ENCODE assay signal across 8 mouse cellular contexts in genomic region chr6:34875268-34875761, GRCm38 (mm10). TPM values are rescaled to one million over a fixed set of nuclear protein-coding genes. Genes with fewer than 3 reads are reported as not detected.
DNase-seq lines count a peak whose midpoint lies in the region; ATAC-seq and TF ChIP-seq lines count a peak whose summit lies in the region.
"Had no signal": no experiment of that assay in that cellular context is flagged by ENCODE, and none has a peak within 500 bp of the region (broad histone marks: within the 10 kb centered on the region; RNA-seq: fewer than 3 reads in every experiment).

No protein-coding gene starts in this region.

- peak in 1 of 2 experiments; percentile 35 for DNase-seq in left cerebral cortex, adult 2 months (ENCODE audit: extremely low spot score in 1 of 2, low spot score in 2 of 2)
- no peak for DNase-seq in left cerebral cortex, adult 9 months (ENCODE audit: low spot score in 2 of 2)
- peak; percentile 40 for DNase-seq in c-Kit-positive CD71-positive TER-119-positive erythroid progenitor cells, embryonic 14.5 days (ENCODE audit: low spot score)
- peak; percentile 75 for DNase-seq in naive thymus-derived CD4-positive, alpha-beta T cell, adult 2 months (ENCODE audit: low read depth)
- no peak for DNase-seq in Muller cell, postnatal 12 days (ENCODE audit: inconsistent ontology term)
- no peak for DNase-seq in cerebellum, adult 18-20 months

- no peaks in the 10 kb centered on the region for H3K27me3 ChIP-seq in intestine, postnatal 0 days (replicated peaks; ENCODE audit: control insufficient read depth, insufficient read depth, low read length)

- TF ChIP-seq CTCF in left cerebral cortex, adult 2 months (IDR thresholded peaks at IDR 0.05): no peak
- TF ChIP-seq CTCF in intestine, postnatal 0 days (IDR thresholded peaks at IDR 0.05; ENCODE audit: low read depth): no peak

- no peaks in the 10 kb centered on the region for H3K9me3 ChIP-seq in intestine, postnatal 0 days (ENCODE audit: control insufficient read depth)

- H3K9ac ChIP-seq in intestine, postnatal 0 days (ENCODE audit: low read depth, low read length): no peak overlapping the region

- H3K27ac ChIP-seq in left cerebral cortex, adult 2 months: peak overlapping the region; percentile 72
- peak overlapping the region; percentile 93 for H3K27ac ChIP-seq in intestine, postnatal 0 days (ENCODE audit: low read depth, low read length)

- intact Hi-C loops in left cerebral cortex, adult 2 months (cut with DNase I): loop anchor here (5.0 kb wide), 1 partner anchor 122 kb away; no protein-coding TSS in a partner anchor

- ATAC-seq in intestine, postnatal 0 days: no peak

- no peak overlapping the region for H3K4me3 ChIP-seq in left cerebral cortex, adult 2 months
- H3K4me3 ChIP-seq in intestine, postnatal 0 days (ENCODE audit: low read depth, low read length): no peak overlapping the region

- no peak overlapping the region for H3K4me2 ChIP-seq in intestine, postnatal 0 days (replicated peaks; ENCODE audit: low read depth)

- peaks cover 5% of the 10 kb centered on the region; the same call in 1 of the 2 replicates for H3K4me1 ChIP-seq in intestine, postnatal 0 days (replicated peaks; ENCODE audit: control insufficient read depth, insufficient read depth, low read length)

- H3K36me3 ChIP-seq in intestine, postnatal 0 days (ENCODE audit: control insufficient read depth, insufficient read depth): peaks cover 10% of the 10 kb centered on the region; the same call in 1 of the 2 replicates

- 89% methylated on average over 15 of the region's 15 CpGs for WGBS in intestine, postnatal 0 days

RNA-seq across cellular contexts. Expression of gene Cyren, which starts 2.5 kb away (rescaled TPM):
- 1 to 10 TPM; 5.6 to 7.2 TPM for total RNA-seq in left cerebral cortex, adult 2 months (2021)
- 6.2 and 6.8 TPM in 2 replicates for polyA plus RNA-seq in intestine, postnatal 0 days (2015; fragmentation: Nextera tagmentation; extraction: Ambion mirVana)

RNA-seq across cellular contexts. Expression of gene Tmem140, which starts 12.4 kb away (rescaled TPM):
- total RNA-seq in left cerebral cortex, adult 2 months (2021): 1 to 10 TPM; 3.1 TPM
- 12.9 and 25.0 TPM in 2 replicates for polyA plus RNA-seq in intestine, postnatal 0 days (2015; fragmentation: Nextera tagmentation; extraction: Ambion mirVana)

RNA-seq across cellular contexts. Expression of gene Wdr91, which starts 35.4 kb away (rescaled TPM):
- 10 to 100 TPM; 29.3 to 30.7 TPM for total RNA-seq in left cerebral cortex, adult 2 months (2021)
- polyA plus RNA-seq in intestine, postnatal 0 days (2015; fragmentation: Nextera tagmentation; extraction: Ambion mirVana): 5.7 and 6.9 TPM in 2 replicates

RNA-seq across cellular contexts. Expression of gene Stra8, which starts 44.6 kb away (rescaled TPM):
- total RNA-seq in left cerebral cortex, adult 2 months (2021): not detected
- polyA plus RNA-seq in intestine, postnatal 0 days (2015; fragmentation: Nextera tagmentation; extraction: Ambion mirVana): not detected in 2 replicates
- total RNA-seq: left cerebral cortex, adult 18-20 months had no signal

Comparison
In these comparisons a context has a peak if more than half of its experiments do, and no peak if none do; other contexts are left out.
1. DNase-seq: peak in c-Kit-positive CD71-positive TER-119-positive erythroid progenitor cells, embryonic 14.5 days (single experiment) and naive thymus-derived CD4-positive, alpha-beta T cell, adult 2 months (single experiment); none in left cerebral cortex, adult 9 months (0 of 2), Muller cell, postnatal 12 days (single experiment) and cerebellum, adult 18-20 months (0 of 2).